Mouse (Mus musculus) gastrocnemius, postnatal 4 days (tissue): ENCODE measurements around the gene Slit1. TPM values are rescaled to one million over a fixed set of nuclear protein-coding genes. Genes with fewer than 3 reads are reported as not detected.

Source experiments
- DNase-seq, 2 experiments: peaks; one replicate each; pipeline ENCODE4 v3.0.0; 2021 to 2022; ENCODE audit warnings: low spot score in 2 of 2, mixed read lengths in 2 of 2
- total RNA-seq, 2 experiments: library from RNA; stranded (reverse); gene quantifications; 2 replicates each; pipeline ENCODE4 v1.2.3; 2021

Slit1 gene
- total RNA-seq, 2 experiments from 2014 or later: 1.2 to 2.3 TPM

GRCm38 (mm10) chr19:41688251-41688650 is 55.2 kb downstream of the Slit1 start:
- peak in 1 of 2 experiments; percentile 17 for DNase-seq

- no peak for DNase-seq
These were observed 55.6 kb downstream of the Slit1 start for GRCm38 (mm10) chr19:41687836-41688235.

- DNase-seq: no peak
These were observed 57.3 kb downstream of the Slit1 start for GRCm38 (mm10) chr19:41686194-41686593.

DNA sequence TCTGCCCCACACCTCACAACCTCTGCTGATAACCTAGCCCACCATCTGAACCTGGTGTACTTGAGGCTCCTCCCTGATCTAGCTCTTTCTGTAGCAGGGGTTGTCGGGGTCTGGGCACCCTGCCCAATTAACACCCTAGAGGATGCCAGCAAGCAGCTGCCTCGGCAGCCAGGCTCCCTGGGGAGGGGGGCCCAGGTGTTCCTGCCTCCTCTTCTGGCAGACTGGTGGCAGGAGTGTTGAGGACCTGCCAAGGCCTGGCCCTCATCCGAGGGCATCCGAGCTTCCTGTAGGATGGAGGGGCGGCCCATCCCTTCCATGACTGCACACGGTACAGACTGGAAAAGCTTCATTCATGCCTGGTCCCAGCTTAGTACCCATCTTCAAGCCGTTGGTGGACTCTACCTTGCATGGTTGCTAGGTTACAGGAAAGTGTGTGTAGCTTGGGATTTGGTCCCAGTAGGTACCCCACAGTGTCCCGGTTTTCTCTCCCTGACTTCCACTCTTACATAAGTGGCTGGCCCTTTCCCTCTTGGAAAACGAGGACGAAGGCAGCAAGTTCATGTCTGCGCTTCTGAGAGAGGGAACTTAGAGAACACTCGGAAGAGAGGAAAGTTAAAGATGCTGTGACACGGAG is 57.9 kb downstream of the Slit1 start:
- no peak for DNase-seq

DNA sequence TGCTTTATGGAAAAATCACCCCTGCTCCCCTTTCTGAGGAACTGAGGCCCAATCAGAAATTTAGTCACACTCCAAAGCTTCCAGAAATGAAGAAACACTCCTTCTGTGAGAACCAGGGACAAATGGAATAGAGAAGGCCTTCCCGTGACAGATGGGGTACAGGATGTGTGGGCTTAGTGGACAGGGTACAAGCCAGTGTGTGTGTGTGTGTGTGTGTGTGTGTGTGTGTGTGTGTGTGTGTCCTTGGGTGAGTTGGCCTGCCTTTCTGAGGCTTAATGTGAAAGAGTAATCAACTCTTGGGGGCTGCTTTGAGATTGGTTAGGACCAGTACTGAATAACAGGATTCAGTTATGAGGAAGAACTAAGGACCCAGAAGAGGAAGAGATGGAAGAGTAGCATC is 58.6 kb downstream of the Slit1 start:
- DNase-seq: no peak

GRCm38 (mm10) chr19:41683951-41684350 is 59.5 kb downstream of the Slit1 start:
- no peak for DNase-seq

DNA sequence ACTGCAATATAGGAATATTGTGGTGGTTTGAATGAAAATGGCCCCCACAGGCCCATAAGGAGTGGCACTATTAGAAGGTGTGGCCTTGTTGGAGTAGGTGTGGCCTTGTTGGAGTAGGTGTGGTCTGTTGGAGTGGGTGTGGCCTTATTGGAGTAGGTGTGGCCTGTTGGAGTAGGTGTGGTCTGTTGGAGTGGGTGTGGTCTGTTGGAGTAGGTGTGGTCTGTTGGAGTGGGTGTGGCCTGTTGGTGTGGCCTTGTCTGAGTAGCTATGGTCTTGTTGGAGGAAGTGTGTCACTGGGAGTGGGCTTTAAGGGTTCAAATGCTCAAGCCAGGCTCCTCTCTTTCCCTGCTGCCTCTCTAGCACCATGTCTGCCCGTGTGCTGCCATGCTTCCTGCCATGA is 63.2 kb downstream of the Slit1 start:
- no peak for DNase-seq

GRCm38 (mm10) chr19:41679028-41679427 is 64.4 kb downstream of the Slit1 start:
- DNase-seq: no peak

DNA sequence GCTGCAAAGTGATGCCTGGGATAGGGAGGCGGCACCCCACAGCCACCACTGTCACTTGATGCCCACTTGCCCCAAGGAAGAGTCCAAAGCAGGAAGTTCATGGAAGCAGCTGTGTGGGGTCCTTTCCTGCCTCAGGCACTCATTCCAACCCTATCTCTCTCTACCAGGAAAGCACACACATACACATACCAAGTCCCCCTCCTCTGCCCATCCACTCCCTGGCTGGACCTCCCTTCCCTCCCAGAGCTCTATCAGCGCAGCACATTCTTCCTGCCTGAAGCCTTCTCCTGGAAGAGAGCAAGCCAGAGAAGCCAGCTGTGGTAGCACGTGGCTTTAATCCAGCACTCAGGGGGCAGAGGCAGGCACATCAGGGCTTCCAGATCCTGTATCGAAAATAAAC is 65.9 kb downstream of the Slit1 start:
- no peak for DNase-seq

DNA sequence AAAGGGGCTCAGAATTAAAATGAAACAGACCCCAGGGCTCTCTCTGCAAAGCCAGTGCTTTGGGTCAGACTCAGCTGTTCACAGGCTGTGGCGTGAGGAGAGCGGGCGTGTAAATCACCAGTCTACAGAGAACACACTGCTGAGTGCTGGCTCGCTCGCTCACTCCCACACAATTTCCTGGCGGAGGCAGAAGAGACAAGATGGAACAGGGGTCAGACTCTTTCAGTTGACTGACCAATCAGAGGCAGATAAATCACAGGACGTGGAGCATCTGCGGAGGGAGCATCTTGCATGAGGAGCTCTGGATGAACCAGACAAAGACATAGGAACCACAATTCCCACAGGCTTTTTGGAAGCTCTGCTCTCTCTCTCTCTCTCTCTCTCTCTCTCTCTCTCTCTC is 67.9 kb downstream of the Slit1 start:
- no peak for DNase-seq

DNA sequence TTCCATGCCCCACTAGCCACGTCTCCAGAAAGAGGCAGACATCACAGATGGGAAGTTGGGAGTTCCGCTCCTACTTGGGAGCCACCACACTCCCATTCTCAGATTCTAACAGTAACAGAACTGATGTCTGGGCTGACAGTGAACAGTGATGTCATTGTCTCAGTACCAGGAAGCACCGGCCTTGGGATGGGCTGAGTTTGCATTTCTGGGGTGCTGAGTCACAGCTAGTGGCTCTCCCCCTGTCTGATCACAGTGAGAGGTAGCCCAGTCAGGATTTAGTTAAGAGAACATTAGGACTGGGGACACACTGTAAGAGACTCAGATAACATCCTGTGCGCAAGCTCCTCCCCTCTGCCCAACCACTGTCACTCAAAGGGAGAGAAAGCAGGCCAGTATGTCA is 69.1 kb downstream of the Slit1 start:
- DNase-seq: no peak

- DNase-seq: no peak
These were observed 70.6 kb downstream of the Slit1 start for GRCm38 (mm10) chr19:41672836-41673235.

DNA sequence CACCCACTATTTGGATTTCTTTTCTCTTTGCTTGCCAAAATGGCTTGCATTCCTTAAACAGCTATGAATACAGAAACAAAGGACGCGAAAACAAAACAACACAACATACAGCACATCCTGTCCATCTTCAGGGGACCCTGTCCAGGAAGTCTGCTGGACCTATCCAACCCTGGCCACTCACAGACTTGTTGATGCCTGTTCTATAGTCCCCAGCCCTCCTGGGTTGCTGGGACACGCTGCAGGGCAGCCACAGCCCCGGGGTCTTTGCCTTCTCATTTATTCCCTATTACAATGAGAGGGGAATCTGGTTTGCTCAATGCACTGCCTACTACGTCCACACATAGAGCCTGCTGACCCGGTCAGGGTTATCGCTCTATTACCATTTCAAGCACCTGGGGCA is 72.5 kb downstream of the Slit1 start:
- DNase-seq: no peak

DNA sequence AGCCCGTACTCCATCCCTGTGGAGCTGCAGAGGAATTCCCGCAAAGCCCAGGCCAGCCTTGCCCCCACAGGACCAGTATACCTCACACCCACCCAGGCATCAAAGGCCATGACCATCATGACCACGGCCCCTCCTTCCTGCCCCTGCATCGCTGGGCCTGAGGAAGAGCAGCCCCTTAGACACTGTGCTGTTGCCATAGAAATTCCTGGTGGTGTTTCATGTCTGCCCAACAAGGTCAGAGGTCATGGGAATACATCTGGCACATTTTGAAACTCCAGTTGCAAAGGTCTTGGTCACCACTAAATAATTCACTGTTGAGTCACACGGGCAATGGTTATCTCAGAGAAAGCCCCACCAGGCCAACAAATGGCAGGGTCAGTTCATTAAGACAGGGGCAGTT is 73.0 kb downstream of the Slit1 start:
- no peak for DNase-seq

GRCm38 (mm10) chr19:41669747-41670342 is 73.6 kb downstream of the Slit1 start:
- no peak for DNase-seq

- no peak for DNase-seq
These were observed 75.9 kb downstream of the Slit1 start for GRCm38 (mm10) chr19:41667591-41667990.

- no peak for DNase-seq
These were observed 77.5 kb downstream of the Slit1 start for GRCm38 (mm10) chr19:41665941-41666340.

DNA sequence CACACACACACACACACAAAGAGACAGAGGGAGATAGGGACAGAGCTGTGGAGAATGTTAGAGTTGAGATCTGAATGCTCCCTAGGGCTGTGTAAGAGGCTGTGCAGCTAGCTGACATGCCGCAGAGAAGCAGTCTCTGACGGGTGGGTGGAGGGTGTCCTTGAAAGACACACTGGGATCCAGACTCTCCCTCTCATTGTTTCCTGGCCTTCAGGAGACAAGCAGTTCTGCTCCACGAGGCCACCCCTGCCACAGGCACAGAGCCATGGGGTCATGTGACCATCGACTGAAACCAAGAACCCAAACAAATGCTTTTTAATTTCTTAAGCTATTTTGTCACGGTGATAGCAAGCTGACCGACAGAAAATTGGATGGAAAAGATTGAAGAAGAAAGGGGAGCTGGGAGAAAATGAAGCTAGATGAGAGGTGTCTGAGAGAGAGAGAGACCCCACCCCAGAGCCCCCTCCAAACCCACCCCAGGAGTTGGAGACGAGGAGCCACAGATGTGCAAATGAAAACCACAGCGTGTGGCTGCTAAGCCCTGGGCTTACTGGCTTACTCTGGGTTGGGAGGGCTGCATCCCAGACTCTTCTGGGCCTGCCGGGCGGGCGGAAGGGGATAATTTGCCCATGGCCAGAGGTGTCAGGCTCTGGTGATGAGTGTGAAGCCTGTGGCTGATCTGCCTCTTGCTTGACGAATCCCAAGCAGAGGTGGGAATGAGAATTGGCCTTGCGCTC is 79.8 kb downstream of the Slit1 start:
- no peak for DNase-seq

- DNase-seq: no peak
These were observed 82.0 kb downstream of the Slit1 start for GRCm38 (mm10) chr19:41661466-41661865.

DNA sequence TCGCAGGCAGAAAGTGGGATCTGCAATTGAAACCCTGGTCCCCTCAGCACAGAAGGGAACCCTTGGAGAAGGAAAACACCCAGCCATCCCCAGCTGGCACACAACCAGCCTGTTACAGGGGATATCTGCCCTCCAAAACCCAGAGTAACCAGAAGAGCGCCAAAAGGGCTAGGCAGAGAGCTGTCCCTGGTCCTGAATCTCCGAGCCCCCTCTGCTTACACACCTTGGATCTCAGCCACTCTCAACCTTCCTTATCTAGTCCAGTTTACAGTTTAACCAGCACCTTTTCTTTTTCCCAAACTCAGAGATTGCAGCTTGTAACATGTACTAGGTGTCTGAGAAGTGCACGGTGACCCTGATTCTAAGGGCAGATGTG is 82.5 kb downstream of the Slit1 start:
- peak in 1 of 2 experiments; percentile 39 for DNase-seq

- DNase-seq: no peak
These were observed 83.0 kb downstream of the Slit1 start for GRCm38 (mm10) chr19:41660294-41660998.

DNA sequence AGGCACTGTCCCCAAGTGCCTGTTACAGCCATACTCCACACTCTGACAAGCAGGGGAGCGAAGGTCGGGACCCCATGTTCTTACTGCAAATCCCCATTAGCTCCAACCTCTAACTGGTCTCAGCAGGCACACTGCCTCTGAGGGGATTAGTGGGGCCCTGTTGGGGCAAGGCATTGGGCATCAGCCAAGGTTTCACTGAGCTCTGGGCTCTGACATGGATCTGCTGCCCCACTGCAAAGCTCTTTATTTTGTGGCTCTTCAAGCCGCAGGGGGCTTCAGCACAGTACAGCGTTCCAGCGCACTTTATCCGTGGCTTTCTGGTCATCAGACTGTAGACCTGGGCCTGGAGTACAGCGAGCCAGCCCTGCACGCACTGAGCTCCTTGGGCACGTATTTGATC is 86.0 kb downstream of the Slit1 start:
- no peak for DNase-seq
